Mouse (Mus musculus) limb, embryonic 14.5 days (tissue): ENCODE measurements around the gene ccdc198. TPM values are rescaled to one million over a fixed set of nuclear protein-coding genes. Genes with fewer than 3 reads are reported as not detected.
"Not testable (repeated sequence)": the region's sequence is repeated elsewhere in the genome, so short reads cannot be mapped to it uniquely, and the experiment has no call there.

Experiments
- ATAC-seq: fragments of 200-750 bp; cut with Nextera tagmentation; 2 replicates; pipeline ENCODE4 v1.8.0; 2017; ENCODE audit warnings: low read depth, moderate number of reproducible peaks, moderate TSS enrichment; ENCODE audit not compliant: low FRiP score
- DNase-seq: peaks from one replicate; pipeline ENCODE4 v3.0.0-alpha.2; 2015; ENCODE audit warnings: low spot score
- H3K27ac ChIP-seq: fragments of 300-500 bp; sonication (generic); replicated peaks from 2 replicates; pipeline ENCODE4 v1.5.1; 2014; ENCODE audit warnings: low read depth, mild to moderate bottlenecking, low read length, moderate library complexity, mixed read lengths
- H3K27me3 ChIP-seq: fragments of 300-500 bp; sonication (generic); 2 replicates; pipeline ENCODE4 v1.6.1; 2014; ENCODE audit warnings: low read length, mixed read lengths; ENCODE audit not compliant: control insufficient read depth, insufficient read depth
- H3K36me3 ChIP-seq: fragments of 300-500 bp; sonication (generic); 2 replicates; pipeline ENCODE4 v1.6.1; 2014; ENCODE audit warnings: mild to moderate bottlenecking, low read length, moderate library complexity, mixed read lengths; ENCODE audit not compliant: control insufficient read depth, insufficient read depth
- H3K4me1 ChIP-seq: fragments of 300-500 bp; sonication (generic); 2 replicates; pipeline ENCODE4 v1.6.1; 2014; ENCODE audit warnings: antibody characterized with exemption, low read length, mixed read lengths; ENCODE audit not compliant: control insufficient read depth, insufficient read depth
- H3K4me2 ChIP-seq: fragments of 300-500 bp; sonication (generic); replicated peaks from 2 replicates; pipeline ENCODE4 v1.6.1; 2014; ENCODE audit warnings: low read depth, mild to moderate bottlenecking, low read length, moderate library complexity; ENCODE audit not compliant: severe bottlenecking
- H3K4me3 ChIP-seq: fragments of 300-500 bp; sonication (generic); replicated peaks from 2 replicates; pipeline ENCODE4 v1.5.1; 2014; ENCODE audit warnings: low read length
- H3K9ac ChIP-seq: fragments of 300-500 bp; sonication (generic); 2 replicates; pipeline ENCODE4 v1.6.1; 2014; ENCODE audit warnings: mild to moderate bottlenecking, low read depth, low read length, moderate library complexity; ENCODE audit not compliant: severe bottlenecking
- H3K9me3 ChIP-seq: fragments of 300-500 bp; sonication (generic); 2 replicates; pipeline ENCODE4 v1.6.1; 2016; ENCODE audit warnings: low read length; ENCODE audit not compliant: control insufficient read depth
- POLR2A ChIP-seq: fragments of 200-500 bp; IDR thresholded peaks from 2 replicates; pipeline ENCODE4 v1.8.0; 2012; ENCODE audit warnings: inconsistent platforms, mild to moderate bottlenecking, moderate library complexity, borderline replicate concordance; ENCODE audit not compliant: insufficient read depth, insufficient read length; ENCODE audit errors: extremely low read depth
- WGBS: fragments of 180-500 bp; shearing (Covaris S2); extraction: QIAGEN DNeasy Blood & Tissue Kit; methylation state at CpG from one replicate; pipeline ENCODE4 v1.1.7; 2014; 5-methylcytosine and 5-hydroxymethylcytosine counted together
- polyA plus RNA-seq, 2 experiments: library from polyadenylated mRNA; depleted of rRNA in 1 of 2; stranded (reverse) in 1 of 2; unstranded in 1 of 2; fragments of >200 nt; fragmentation: Nextera tagmentation in 1 of 2; extraction: Ambion mirVana in 1 of 2; gene quantifications; 2 replicates each; pipeline versions ENCODE4 v1.2.1 to v1.2.3; 2012 to 2014

Gene ccdc198
- polyA plus RNA-seq (2012; rRNA removed) (0.15 TPM in 1 of 2 replicates, not detected in the other), polyA plus RNA-seq (2014; fragmentation: Nextera tagmentation; extraction: Ambion mirVana) (not detected in 2 replicates)

DNA sequence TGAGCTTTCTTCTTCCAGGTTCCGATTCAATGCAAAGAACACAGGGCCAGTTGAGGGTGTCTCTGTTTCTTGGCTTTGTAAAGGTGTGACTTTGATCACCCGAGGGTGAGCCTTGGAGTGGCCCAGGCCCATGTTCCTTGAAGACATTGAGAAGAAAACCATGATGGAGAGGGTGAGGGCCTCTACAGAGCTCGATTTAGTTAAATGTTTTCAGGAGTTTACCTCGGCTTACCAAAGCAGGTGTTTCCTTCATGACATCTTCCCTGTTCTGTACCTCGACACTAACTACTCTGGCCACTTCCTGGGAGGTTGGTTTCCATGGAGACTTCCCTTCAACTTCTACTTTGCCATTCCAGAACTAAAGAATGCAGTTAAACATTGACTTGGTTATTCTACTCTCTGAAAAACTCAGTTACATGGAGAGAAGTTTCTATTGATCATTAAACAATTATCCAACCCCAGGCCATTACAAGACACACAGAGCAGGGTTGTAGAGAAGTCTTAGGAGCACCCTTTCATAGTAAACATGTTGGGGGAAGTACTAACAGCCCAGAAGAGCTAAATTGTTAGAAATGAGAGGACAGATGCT lies at the start of gene ccdc198:
Gene ccdc198, minus strand, starts transcription at position 349 of the 589 bp plus-strand sequence.
- DNase-seq (no peak), ATAC-seq (no peak)
- Histone ChIP-seq H3K4me2 (no peak within 1 kb of the TSS), H3K4me3 (no peak within 1 kb of the TSS), H3K36me3 (no peaks in the 10 kb centered on the region), H3K27ac (no peak within 1 kb of the TSS), H3K4me1 (no peaks in the 10 kb centered on the region), H3K9ac (no peak within 1 kb of the TSS), H3K9me3 (no peaks in the 10 kb centered on the region), H3K27me3 (no peaks in the 10 kb centered on the region)
- 67% methylated on average over 5 of the region's 5 CpGs for WGBS
- no peak for TF ChIP-seq POLR2A

DNA sequence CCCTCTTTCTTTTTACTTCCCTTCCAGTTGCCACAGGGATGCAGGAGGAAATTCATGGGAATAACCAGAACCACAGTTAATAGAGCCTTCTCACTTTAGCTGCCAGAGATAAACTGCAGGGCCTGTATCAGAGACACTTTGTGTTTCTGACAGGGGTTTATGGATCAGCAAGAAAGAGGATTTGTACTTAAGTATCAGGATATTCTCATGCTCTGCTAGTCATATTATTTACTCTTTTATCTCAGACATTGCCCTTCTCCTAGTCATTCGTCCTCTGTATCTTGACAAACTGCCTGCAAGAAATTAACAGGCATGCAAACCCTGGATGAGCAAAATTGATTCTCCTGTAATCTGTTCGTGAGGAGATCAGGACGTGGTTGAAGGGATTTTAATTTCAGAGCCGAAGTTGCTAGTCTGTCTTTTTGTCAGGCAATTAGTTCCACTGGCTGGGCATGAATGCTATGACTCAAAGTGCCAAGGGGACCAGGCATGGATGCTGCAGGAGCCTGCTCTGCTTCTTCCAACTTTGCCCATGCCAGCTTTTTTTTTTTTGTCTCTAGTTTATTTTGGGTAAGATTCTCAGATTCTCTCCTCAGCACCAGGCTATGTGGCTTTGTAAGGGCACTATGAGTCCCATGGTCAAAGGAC lies 48.7 kb upstream of the ccdc198 start:
- WGBS = 64% methylated on average over 4 of the region's 4 CpGs
- TF ChIP-seq POLR2A = no peak
- ATAC-seq (no peak), DNase-seq (no peak)
- Histone ChIP-seq H3K9ac (no peak overlapping the region), H3K36me3 (no peaks in the 10 kb centered on the region), H3K4me2 (no peak overlapping the region), H3K27me3 (no peaks in the 10 kb centered on the region), H3K27ac (no peak overlapping the region), H3K4me3 (no peak overlapping the region), H3K4me1 (no peaks in the 10 kb centered on the region), H3K9me3 (no peaks in the 10 kb centered on the region)

DNA sequence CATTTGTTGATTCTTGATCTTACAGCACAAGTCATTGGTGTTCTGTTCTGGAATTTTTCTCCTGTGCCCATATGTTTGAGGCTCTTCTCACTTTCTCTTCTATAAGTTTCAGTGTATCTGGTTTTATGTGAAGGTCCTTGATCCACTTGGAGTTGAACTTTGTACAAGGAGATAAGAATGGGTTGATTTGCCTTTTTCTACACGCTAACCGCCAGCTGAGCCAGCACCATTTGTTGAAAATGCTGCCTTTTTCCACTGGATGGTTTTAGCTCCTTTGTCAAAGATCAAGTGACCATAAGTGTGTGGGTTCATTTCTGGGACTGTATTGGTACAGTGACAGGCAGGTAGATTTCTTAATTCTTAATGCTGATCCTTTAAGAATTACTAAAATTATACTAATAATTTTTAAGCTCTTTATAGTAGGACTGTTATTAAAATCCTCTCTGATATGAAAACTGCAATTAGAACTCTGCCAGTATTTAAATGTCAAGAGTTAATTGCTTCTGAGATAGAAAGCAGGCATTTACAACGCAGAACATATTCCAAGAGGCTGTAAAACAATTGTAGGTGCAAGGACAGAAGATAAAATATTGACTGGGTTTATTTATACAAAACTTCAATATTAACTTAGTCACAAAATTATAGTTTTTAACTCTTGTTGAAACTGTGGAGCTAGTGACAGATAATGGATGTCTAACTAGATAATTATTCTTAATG lies 44.9 kb upstream of the ccdc198 start:
- Histone ChIP-seq H3K9me3 (no peaks in the 10 kb centered on the region), H3K27me3 (no peaks in the 10 kb centered on the region), H3K36me3 (no peaks in the 10 kb centered on the region), H3K27ac (no peak overlapping the region), H3K4me1 (no peaks in the 10 kb centered on the region), H3K9ac (no peak overlapping the region), H3K4me2 (no peak overlapping the region), H3K4me3 (no peak overlapping the region)
- no peak for ATAC-seq
- no peak for TF ChIP-seq POLR2A
- 91% methylated on average over 3 of the region's 3 CpGs for WGBS
- no peak for DNase-seq

GRCm38 (mm10) chr14:49283784-49284655 lies 38.7 kb upstream of the ccdc198 start:
- H3K9ac ChIP-seq = no peak overlapping the region
- no peak for ATAC-seq
- H3K27ac ChIP-seq = no peak overlapping the region
- H3K27me3 ChIP-seq = no peaks in the 10 kb centered on the region
- H3K4me3 ChIP-seq = no peak overlapping the region
- 85% methylated on average over 7 of the region's 7 CpGs for WGBS
- H3K36me3 ChIP-seq = no peaks in the 10 kb centered on the region
- H3K4me1 ChIP-seq = no peaks in the 10 kb centered on the region
- no peak for DNase-seq
- H3K4me2 ChIP-seq = no peak overlapping the region
- H3K9me3 ChIP-seq = no peaks in the 10 kb centered on the region
- TF ChIP-seq POLR2A = no peak

DNA sequence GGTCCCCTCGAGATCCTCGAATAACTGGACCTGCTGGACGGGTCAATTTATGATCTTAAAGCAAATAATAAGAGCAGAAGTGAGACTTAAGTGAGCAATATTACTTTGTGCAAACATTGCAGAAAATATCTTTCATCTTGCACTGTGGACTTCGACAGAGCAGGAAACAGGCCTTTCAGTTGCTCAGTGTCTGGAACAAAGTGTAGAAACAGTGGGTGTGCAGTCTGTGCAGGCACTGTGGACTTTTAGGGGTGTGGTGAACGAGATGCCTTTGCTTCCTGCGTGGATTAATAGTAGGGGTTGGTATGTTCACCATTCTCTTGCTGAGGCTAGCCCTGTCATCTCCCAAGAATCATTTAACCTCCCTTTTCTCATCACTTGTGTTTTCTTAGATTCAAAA lies 33.6 kb upstream of the ccdc198 start:
- Histone ChIP-seq H3K27ac (no peak overlapping the region), H3K4me2 (no peak overlapping the region), H3K9ac (no peak overlapping the region), H3K9me3 (no peaks in the 10 kb centered on the region), H3K4me1 (no peaks in the 10 kb centered on the region), H3K27me3 (no peaks in the 10 kb centered on the region), H3K4me3 (no peak overlapping the region), H3K36me3 (no peaks in the 10 kb centered on the region)
- DNase-seq = no peak
- no peak for ATAC-seq
- 74% methylated on average over 6 of the region's 6 CpGs for WGBS
- no peak for TF ChIP-seq POLR2A

GRCm38 (mm10) chr14:49278479-49278878 lies 33.2 kb upstream of the ccdc198 start:
- not testable (repeated sequence) for H3K36me3 ChIP-seq, DNase-seq, H3K4me1 ChIP-seq, H3K4me3 ChIP-seq, ATAC-seq, H3K27me3 ChIP-seq, H3K9me3 ChIP-seq, H3K9ac ChIP-seq, H3K27ac ChIP-seq, H3K4me2 ChIP-seq
- WGBS = 88% methylated on average over 9 of the region's 9 CpGs
